Mouse (Mus musculus) megakaryocyte, embryonic 14.5 days (primary cell): ENCODE results near the gene B3gat3.

Experiments used
- FLI1 ChIP-seq: IDR thresholded peaks from 2 replicates; pipeline ENCODE4 v1.6.1; 2012; ENCODE audit warnings: low read length, inconsistent platforms, mixed read lengths
- GATA1 ChIP-seq: IDR thresholded peaks from 3 replicates; pipeline ENCODE4 v1.6.1; 2012; ENCODE audit warnings: mixed read lengths, low read length, inconsistent platforms, borderline replicate concordance

GRCm38 (mm10) chr19:8965075-8965474 lies 44.9 kb downstream of the B3gat3 start:
- TF ChIP-seq GATA1 (no peak), FLI1 (no peak)
